Mouse (Mus musculus): ENCODE measurements around the gene Ehd3. TPM values are rescaled to one million over a fixed set of nuclear protein-coding genes. Genes with fewer than 3 reads are reported as not detected.
"Not testable (repeated sequence)": the region's sequence is repeated elsewhere in the genome, so short reads cannot be mapped to it uniquely, and the experiment has no call there.

Ehd3 gene
- polyA plus RNA-seq, 1 experiment from 2014 or later: 26.9 TPM

- Histone ChIP-seq H3K4me3 (no peak overlapping the region), H3K4me2 (no peak overlapping the region), H3K9ac (no peak overlapping the region), H3K27ac (replicated peaks) (no peak overlapping the region), H3K27me3 (no peaks in the 10 kb centered on the region), H3K4me1 (replicated peaks) (no peaks in the 10 kb centered on the region), H3K36me3 (peaks cover 23% of the 10 kb centered on the region), H3K9me3 (no peaks in the 10 kb centered on the region)
- 89% methylated on average over 1 of the region's 1 CpGs for WGBS
- ATAC-seq (ENCODE audit: low FRiP score, low read depth): no peak
These were observed 29.0 kb downstream of the Ehd3 start for GRCm38 (mm10) chr17:73832901-73833300.

GRCm38 (mm10) chr17:73833474-73833873 lies 29.5 kb downstream of the Ehd3 start:
- Histone ChIP-seq H3K4me3 (no peak overlapping the region), H3K27me3 (no peaks in the 10 kb centered on the region), H3K9ac (no peak overlapping the region), H3K4me2 (no peak overlapping the region), H3K36me3 (peaks cover 18% of the 10 kb centered on the region), H3K9me3 (no peaks in the 10 kb centered on the region), H3K4me1 (replicated peaks) (no peaks in the 10 kb centered on the region), H3K27ac (replicated peaks) (no peak overlapping the region)
- WGBS: 80% methylated on average over 3 of the region's 3 CpGs
- ATAC-seq (ENCODE audit: low FRiP score, low read depth): no peak

DNA sequence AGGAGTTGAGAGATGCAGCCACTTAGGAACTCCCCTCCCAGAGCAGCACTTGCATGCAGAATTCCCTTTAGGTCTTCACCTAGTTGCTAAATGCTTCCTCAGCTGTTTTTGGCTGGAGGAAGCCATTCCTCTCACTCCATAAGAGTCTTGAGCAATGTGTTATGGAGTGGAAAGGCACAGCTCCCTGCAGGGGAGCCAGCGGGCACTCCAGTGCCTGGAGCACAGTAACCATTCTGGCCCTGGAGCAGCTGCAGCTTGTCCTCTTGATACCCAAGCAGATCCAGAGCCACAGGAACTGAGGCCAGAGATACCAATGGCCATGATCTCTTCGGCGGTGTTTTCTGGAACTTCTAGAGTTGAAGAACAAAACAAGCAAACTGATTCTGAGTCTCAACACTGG lies 32.7 kb downstream of the Ehd3 start:
- no peak overlapping the region for H3K4me2 ChIP-seq
- no peak overlapping the region for H3K27ac ChIP-seq (replicated peaks)
- no peak for ATAC-seq (ENCODE audit: low FRiP score, low read depth)
- WGBS: 88% methylated on average over 3 of the region's 3 CpGs
- H3K36me3 ChIP-seq: no peaks in the 10 kb centered on the region
- H3K4me1 ChIP-seq (replicated peaks): no peaks in the 10 kb centered on the region
- no peaks in the 10 kb centered on the region for H3K27me3 ChIP-seq
- H3K9ac ChIP-seq: no peak overlapping the region
- H3K4me3 ChIP-seq: no peak overlapping the region
- no peaks in the 10 kb centered on the region for H3K9me3 ChIP-seq

GRCm38 (mm10) chr17:73837244-73837643 lies 33.3 kb downstream of the Ehd3 start:
- H3K27ac ChIP-seq (replicated peaks): no peak overlapping the region
- no peaks in the 10 kb centered on the region for H3K27me3 ChIP-seq
- WGBS: 85% methylated on average over 4 of the region's 4 CpGs
- no peak overlapping the region for H3K4me2 ChIP-seq
- no peaks in the 10 kb centered on the region for H3K36me3 ChIP-seq
- no peak overlapping the region for H3K9ac ChIP-seq
- H3K4me1 ChIP-seq (replicated peaks): no peaks in the 10 kb centered on the region
- no peak overlapping the region for H3K4me3 ChIP-seq
- ATAC-seq (ENCODE audit: low FRiP score, low read depth): no peak
- no peaks in the 10 kb centered on the region for H3K9me3 ChIP-seq

DNA sequence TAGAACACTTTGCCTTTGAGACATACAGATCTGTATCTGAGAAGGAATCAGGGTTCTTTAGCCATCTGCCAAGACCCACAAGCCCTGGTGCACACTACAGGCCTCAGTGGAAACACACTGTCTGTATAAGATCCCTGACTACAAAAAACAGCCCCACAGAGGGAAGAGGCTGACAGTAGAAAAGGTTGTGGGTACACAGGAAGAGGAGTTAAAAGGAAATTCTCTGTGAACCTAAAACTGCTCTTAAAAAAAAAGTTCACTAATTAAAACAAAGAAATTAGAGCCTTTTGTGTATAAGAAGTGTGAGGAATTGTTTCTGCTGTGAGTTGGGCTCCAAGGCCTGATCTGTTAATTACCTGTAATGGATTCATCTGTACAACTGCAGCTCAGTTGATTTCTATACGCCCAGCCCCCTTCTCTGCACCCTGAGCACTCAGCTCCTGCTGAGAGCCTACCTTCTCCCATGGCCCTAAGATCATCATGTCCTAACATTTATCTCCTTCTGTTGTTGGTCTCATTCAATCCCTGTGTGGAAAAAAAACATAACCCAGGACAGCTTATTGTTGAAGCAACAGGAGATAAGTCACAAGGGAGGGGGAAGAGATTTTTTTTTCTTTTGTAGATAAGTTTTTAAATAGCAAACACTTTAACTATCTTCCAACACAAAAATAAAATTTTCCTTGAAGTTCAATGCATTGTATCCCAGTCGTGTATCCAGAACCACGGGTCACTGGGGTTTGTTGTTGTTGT lies 35.3 kb downstream of the Ehd3 start:
- 54% methylated on average over 3 of the region's 3 CpGs for WGBS

DNA sequence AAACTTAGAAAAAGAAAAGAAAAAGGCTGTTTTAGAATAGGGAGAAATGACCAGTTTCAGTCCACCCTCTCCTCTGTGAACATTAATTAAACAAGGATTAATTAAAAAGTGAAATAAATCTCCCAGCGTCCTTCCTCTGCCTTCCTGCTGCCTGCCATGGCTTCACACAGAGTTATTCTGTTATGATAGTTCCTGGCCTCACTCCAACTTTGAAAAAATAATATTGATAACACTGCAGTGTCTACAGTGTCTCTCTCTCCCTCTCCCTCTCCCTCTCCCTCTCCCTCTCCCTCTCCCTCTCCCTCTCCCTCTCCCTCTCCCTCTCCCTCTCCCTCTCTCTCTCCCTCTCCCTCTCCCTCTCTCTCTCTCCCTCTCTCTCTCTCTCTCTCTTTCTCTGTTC lies 35.9 kb downstream of the Ehd3 start:
- not testable (repeated sequence) for H3K9me3 ChIP-seq; H3K27ac ChIP-seq (replicated peaks); H3K9ac ChIP-seq; H3K4me3 ChIP-seq; H3K4me1 ChIP-seq (replicated peaks); ATAC-seq (ENCODE audit: low FRiP score, low read depth); H3K4me2 ChIP-seq; H3K27me3 ChIP-seq; H3K36me3 ChIP-seq
- WGBS: 39% methylated on average over 1 of the region's 1 CpGs

More for the DNA sequence above, 35.3 kb downstream of the Ehd3 start:
- Histone ChIP-seq H3K27ac (replicated peaks) (no peak overlapping the region), H3K9ac (no peak overlapping the region), H3K4me1 (replicated peaks) (no peaks in the 10 kb centered on the region), H3K4me2 (no peak overlapping the region), H3K9me3 (no peaks in the 10 kb centered on the region), H3K27me3 (no peaks in the 10 kb centered on the region), H3K36me3 (no peaks in the 10 kb centered on the region), H3K4me3 (no peak overlapping the region)
- ATAC-seq (ENCODE audit: low FRiP score, low read depth): no peak

DNA sequence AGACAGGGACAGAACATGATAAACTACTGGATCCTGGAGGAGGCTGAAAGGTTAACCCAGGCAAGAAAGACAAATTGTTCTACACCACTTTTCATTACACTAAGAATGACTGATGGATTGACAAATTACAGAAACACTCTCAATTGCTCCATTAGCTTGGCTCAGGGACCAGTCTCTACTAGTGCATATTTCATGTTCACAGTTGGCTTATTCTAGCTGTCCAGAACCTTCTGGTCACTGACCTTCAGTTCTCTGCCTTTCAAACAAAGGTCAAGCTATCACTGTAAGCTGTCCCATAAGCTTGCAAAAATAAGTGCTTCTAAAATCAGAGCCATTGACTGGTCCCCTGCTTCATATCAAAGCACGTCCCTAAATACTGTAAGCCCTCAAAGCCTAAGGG lies 39.0 kb downstream of the Ehd3 start:
- WGBS: 86% methylated on average over 1 of the region's 1 CpGs
- no peaks in the 10 kb centered on the region for H3K9me3 ChIP-seq
- H3K27ac ChIP-seq (replicated peaks): no peak overlapping the region
- no peak overlapping the region for H3K4me3 ChIP-seq
- H3K4me1 ChIP-seq (replicated peaks): no peaks in the 10 kb centered on the region
- no peak for ATAC-seq (ENCODE audit: low FRiP score, low read depth)
- H3K9ac ChIP-seq: no peak overlapping the region
- H3K27me3 ChIP-seq: no peaks in the 10 kb centered on the region
- H3K36me3 ChIP-seq: no peaks in the 10 kb centered on the region
- no peak overlapping the region for H3K4me2 ChIP-seq

DNA sequence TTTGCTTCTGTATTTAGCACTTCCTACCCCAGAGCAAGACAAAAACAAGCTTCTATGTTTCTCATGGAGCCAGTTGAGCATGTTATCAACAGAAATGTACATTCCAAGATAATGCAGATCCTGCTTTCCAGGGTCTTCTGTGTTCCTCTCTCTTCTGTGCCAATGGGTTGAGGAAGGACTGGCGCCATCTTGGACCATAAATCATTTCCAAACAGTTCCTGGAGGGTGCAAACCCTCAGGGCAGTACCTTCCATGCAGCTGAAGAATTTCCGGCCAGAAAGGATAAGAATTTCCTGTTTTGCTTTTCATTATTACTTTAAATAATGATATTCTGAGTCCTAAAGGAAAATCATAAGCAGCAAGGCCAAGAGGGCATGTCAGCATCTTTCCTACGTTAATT lies 41.7 kb downstream of the Ehd3 start:
- Histone ChIP-seq H3K4me2 (no peak overlapping the region), H3K9me3 (no peaks in the 10 kb centered on the region), H3K27ac (replicated peaks) (no peak overlapping the region), H3K27me3 (no peaks in the 10 kb centered on the region), H3K36me3 (no peaks in the 10 kb centered on the region), H3K4me3 (no peak overlapping the region), H3K9ac (no peak overlapping the region), H3K4me1 (replicated peaks) (no peaks in the 10 kb centered on the region)
- ATAC-seq (ENCODE audit: low FRiP score, low read depth): no peak
- 78% methylated on average over 3 of the region's 3 CpGs for WGBS

GRCm38 (mm10) chr17:73847399-73847798 lies 43.5 kb downstream of the Ehd3 start:
- Histone ChIP-seq H3K9me3 (no peaks in the 10 kb centered on the region), H3K9ac (no peak overlapping the region), H3K36me3 (no peaks in the 10 kb centered on the region), H3K27ac (replicated peaks) (no peak overlapping the region), H3K27me3 (no peaks in the 10 kb centered on the region), H3K4me2 (no peak overlapping the region), H3K4me3 (no peak overlapping the region), H3K4me1 (replicated peaks) (no peaks in the 10 kb centered on the region)
- no peak for ATAC-seq (ENCODE audit: low FRiP score, low read depth)
- WGBS: 82% methylated on average over 1 of the region's 1 CpGs

- Histone ChIP-seq H3K4me3 (no peak overlapping the region), H3K9ac (no peak overlapping the region), H3K27me3 (no peaks in the 10 kb centered on the region), H3K4me1 (replicated peaks) (no peaks in the 10 kb centered on the region), H3K36me3 (no peaks in the 10 kb centered on the region), H3K4me2 (no peak overlapping the region), H3K27ac (replicated peaks) (no peak overlapping the region), H3K9me3 (no peaks in the 10 kb centered on the region)
- 87% methylated on average over 11 of the region's 11 CpGs for WGBS
- no peak for ATAC-seq (ENCODE audit: low FRiP score, low read depth)
These were observed 49.1 kb downstream of the Ehd3 start for GRCm38 (mm10) chr17:73853041-73853440.

- Histone ChIP-seq H3K27me3 (no peaks in the 10 kb centered on the region), H3K36me3 (no peaks in the 10 kb centered on the region), H3K4me3 (no peak overlapping the region), H3K9ac (no peak overlapping the region), H3K4me2 (no peak overlapping the region), H3K4me1 (replicated peaks) (no peaks in the 10 kb centered on the region), H3K9me3 (no peaks in the 10 kb centered on the region), H3K27ac (replicated peaks) (no peak overlapping the region)
- no peak for ATAC-seq (ENCODE audit: low FRiP score, low read depth)
- WGBS: 69% methylated on average over 4 of the region's 4 CpGs
These were observed 49.8 kb downstream of the Ehd3 start for GRCm38 (mm10) chr17:73853717-73854116.

GRCm38 (mm10) chr17:73869008-73869685 lies 65.2 kb downstream of the Ehd3 start:
- WGBS: 92% methylated on average over 9 of the region's 9 CpGs
- H3K9ac ChIP-seq: no peak overlapping the region
- H3K36me3 ChIP-seq: no peaks in the 10 kb centered on the region
- no peak overlapping the region for H3K27ac ChIP-seq (replicated peaks)
- H3K4me3 ChIP-seq: no peak overlapping the region
- H3K27me3 ChIP-seq: no peaks in the 10 kb centered on the region
- no peaks in the 10 kb centered on the region for H3K4me1 ChIP-seq (replicated peaks)
- no peak for ATAC-seq (ENCODE audit: low FRiP score, low read depth)
- H3K9me3 ChIP-seq: no peaks in the 10 kb centered on the region
- no peak overlapping the region for H3K4me2 ChIP-seq
